Mouse (Mus musculus) yolk sac, embryonic 10.5 days (tissue): ENCODE data around the gene Uhmk1.
"Not testable (repeated sequence)": the region's sequence is repeated elsewhere in the genome, so short reads cannot be mapped to it uniquely, and the experiment has no call there.

Experiments
- DNase-seq: peaks from one replicate; pipeline ENCODE4 v3.0.0-alpha.2; 2017; ENCODE audit warnings: low spot score

Gene Uhmk1

GRCm38 (mm10) chr1:170214757-170215522 lies at the start of gene Uhmk1:
Gene Uhmk1, minus strand, starts transcription at chr1:170215397.
- peak; percentile 89 for DNase-seq

GRCm38 (mm10) chr1:170255560-170255910 lies 40.3 kb upstream of the Uhmk1 start:
- peak; percentile 86 for DNase-seq

GRCm38 (mm10) chr1:170254893-170255559 lies 39.8 kb upstream of the Uhmk1 start:
- peak; percentile 6 for DNase-seq

GRCm38 (mm10) chr1:170245016-170245415 lies 29.8 kb upstream of the Uhmk1 start:
- DNase-seq = no peak

GRCm38 (mm10) chr1:170232688-170233087 lies 17.5 kb upstream of the Uhmk1 start, which contains the start of gene Sh2d1b2:
Gene Sh2d1b2, plus strand, starts transcription at chr1:170232749.
- DNase-seq = not testable (repeated sequence)

- DNase-seq = no peak
Measured at GRCm38 (mm10) chr1:170223276-170223675, 8.1 kb upstream of the Uhmk1 start.

- DNase-seq = no peak
Measured at GRCm38 (mm10) chr1:170220351-170220750, 5.2 kb upstream of the Uhmk1 start.

GRCm38 (mm10) chr1:170218091-170218884 lies 3.1 kb upstream of the Uhmk1 start:
- no peak for DNase-seq

- DNase-seq = no peak
Measured at GRCm38 (mm10) chr1:170215590-170215989, 393 bp upstream of the Uhmk1 start.

- DNase-seq = no peak
Measured at GRCm38 (mm10) chr1:170214383-170214756, 827 bp downstream of the Uhmk1 start.

GRCm38 (mm10) chr1:170213181-170213879 lies 1.9 kb downstream of the Uhmk1 start:
- DNase-seq = no peak

- DNase-seq = no peak
Measured at GRCm38 (mm10) chr1:170206395-170206794, 8.8 kb downstream of the Uhmk1 start.

- no peak for DNase-seq
Measured at GRCm38 (mm10) chr1:170200379-170200778, 14.8 kb downstream of the Uhmk1 start.

- no peak for DNase-seq
Measured at GRCm38 (mm10) chr1:170196211-170196610, 19.0 kb downstream of the Uhmk1 start.

GRCm38 (mm10) chr1:170191925-170192324 lies 23.3 kb downstream of the Uhmk1 start:
- DNase-seq = no peak

GRCm38 (mm10) chr1:170190225-170190624 lies 25.0 kb downstream of the Uhmk1 start:
- DNase-seq = no peak

GRCm38 (mm10) chr1:170188601-170189000 lies 26.6 kb downstream of the Uhmk1 start:
- no peak for DNase-seq

GRCm38 (mm10) chr1:170186531-170186930 lies 28.7 kb downstream of the Uhmk1 start:
- no peak for DNase-seq

GRCm38 (mm10) chr1:170185137-170185536 lies 30.1 kb downstream of the Uhmk1 start:
- no peak for DNase-seq

GRCm38 (mm10) chr1:170182706-170183105 lies 32.5 kb downstream of the Uhmk1 start:
- no peak for DNase-seq

GRCm38 (mm10) chr1:170176661-170177239 lies 38.4 kb downstream of the Uhmk1 start:
- DNase-seq = no peak

- DNase-seq = no peak
Measured at GRCm38 (mm10) chr1:170175848-170176247, 39.3 kb downstream of the Uhmk1 start.
